Mouse (Mus musculus): ENCODE data around the gene Fbxo40.

- TF ChIP-seq CTCF (IDR thresholded peaks at IDR 0.05; ENCODE audit: control insufficient read depth, insufficient read depth, insufficient replicate concordance, low read depth, low read length) (no peak), POLR2A (IDR thresholded peaks at IDR 0.05; ENCODE audit: control insufficient read depth, low read depth, low read length) (no peak)
These were observed 44.5 kb upstream of the Fbxo40 start for GRCm38 (mm10) chr16:37034751-37035150.

Data from testis, adult 2 months (tissue).